Mouse (Mus musculus) ES-E14 (cell line): ENCODE measurements at regions not wholly inside any gene's neighbourhood (a gene's known extent, or its start where the extent isn't known, plus 50 kb on each side); places are given as distances from the start of the nearest gene placed in this dataset.

ENCODE experiments used
- DNase-seq: peaks from one replicate; pipeline ENCODE4 v3.0.0-alpha.2; 2013; ENCODE audit warnings: low read depth, low spot score
- H3K27ac ChIP-seq: 2 replicates; pipeline ENCODE4 v1.5.1; 2012; ENCODE audit warnings: low read depth, mild to moderate bottlenecking, low read length, moderate library complexity, mixed read lengths; ENCODE audit not compliant: poor library complexity, insufficient read depth, severe bottlenecking
- H3K36me3 ChIP-seq: 2 replicates; pipeline ENCODE4 v1.6.1; 2012; ENCODE audit warnings: mild to moderate bottlenecking, low read length, moderate library complexity, mixed read lengths; ENCODE audit not compliant: control insufficient read depth, poor library complexity, insufficient read depth, severe bottlenecking
- H3K4me1 ChIP-seq, 2 experiments: fragments of 150-350 bp in 1 of 2; sonication (generic) in 1 of 2; 2 replicates each; pipeline ENCODE4 v1.6.1; 2012; ENCODE audit warnings: low read length in 2 of 2, mild to moderate bottlenecking in 1 of 2, mixed read lengths in 1 of 2; ENCODE audit not compliant: control insufficient read depth in 2 of 2, insufficient read depth in 2 of 2, poor library complexity in 1 of 2
- H3K4me3 ChIP-seq, 2 experiments: fragments of 150-350 bp in 1 of 2; sonication (generic) in 1 of 2; 2 replicates each; pipeline ENCODE4 v1.5.1; 2012; ENCODE audit warnings: low read length in 2 of 2, low read depth in 1 of 2, mild to moderate bottlenecking in 1 of 2, mixed read lengths in 1 of 2; ENCODE audit not compliant: insufficient read depth in 1 of 2, poor library complexity in 1 of 2, severe bottlenecking in 1 of 2
- H3K9ac ChIP-seq: 2 replicates; pipeline ENCODE4 v1.6.1; 2012; ENCODE audit warnings: low read depth, mild to moderate bottlenecking, low read length, mixed read lengths; ENCODE audit not compliant: poor library complexity, insufficient read depth, severe bottlenecking
- H3K9me3 ChIP-seq: fragments of 150-350 bp; sonication (generic); 2 replicates; pipeline ENCODE4 v1.6.1; 2012; ENCODE audit warnings: low read depth, mild to moderate bottlenecking, low read length; ENCODE audit not compliant: control insufficient read depth, insufficient read depth
- CHD2 ChIP-seq: IDR thresholded peaks from 2 replicates; pipeline ENCODE4 v1.6.1; 2014; ENCODE audit warnings: mild to moderate bottlenecking, low read depth, low read length, inconsistent platforms
- HCFC1 ChIP-seq: IDR thresholded peaks from 2 replicates; pipeline ENCODE4 v1.6.1; 2012; ENCODE audit warnings: low read length, inconsistent platforms, borderline replicate concordance; ENCODE audit not compliant: insufficient read depth
- MAFK ChIP-seq: IDR thresholded peaks from 2 replicates; pipeline ENCODE4 v1.6.1; 2014; ENCODE audit warnings: mild to moderate bottlenecking, low read depth, low read length, inconsistent platforms; ENCODE audit not compliant: insufficient read depth
- ZC3H11A ChIP-seq: IDR thresholded peaks from 2 replicates; pipeline ENCODE4 v1.6.1; 2012; ENCODE audit warnings: low read depth, mild to moderate bottlenecking, inconsistent platforms, low read length, borderline replicate concordance
- ZNF384 ChIP-seq: IDR thresholded peaks from 2 replicates; pipeline ENCODE4 v1.6.1; 2012; ENCODE audit warnings: low read depth, low read length, inconsistent platforms
- in situ Hi-C, 2 experiments: fragments of 600-800 bp; cut with MboI; formaldehyde crosslinking; loops; one replicate each; pipeline ENCODE4 v1.15.1; 2025; ENCODE audit warnings: low sequenced_read_pairs in 2 of 2, inconsistent platforms in 1 of 2; ENCODE audit not compliant: unreplicated experiment in 2 of 2

DNA sequence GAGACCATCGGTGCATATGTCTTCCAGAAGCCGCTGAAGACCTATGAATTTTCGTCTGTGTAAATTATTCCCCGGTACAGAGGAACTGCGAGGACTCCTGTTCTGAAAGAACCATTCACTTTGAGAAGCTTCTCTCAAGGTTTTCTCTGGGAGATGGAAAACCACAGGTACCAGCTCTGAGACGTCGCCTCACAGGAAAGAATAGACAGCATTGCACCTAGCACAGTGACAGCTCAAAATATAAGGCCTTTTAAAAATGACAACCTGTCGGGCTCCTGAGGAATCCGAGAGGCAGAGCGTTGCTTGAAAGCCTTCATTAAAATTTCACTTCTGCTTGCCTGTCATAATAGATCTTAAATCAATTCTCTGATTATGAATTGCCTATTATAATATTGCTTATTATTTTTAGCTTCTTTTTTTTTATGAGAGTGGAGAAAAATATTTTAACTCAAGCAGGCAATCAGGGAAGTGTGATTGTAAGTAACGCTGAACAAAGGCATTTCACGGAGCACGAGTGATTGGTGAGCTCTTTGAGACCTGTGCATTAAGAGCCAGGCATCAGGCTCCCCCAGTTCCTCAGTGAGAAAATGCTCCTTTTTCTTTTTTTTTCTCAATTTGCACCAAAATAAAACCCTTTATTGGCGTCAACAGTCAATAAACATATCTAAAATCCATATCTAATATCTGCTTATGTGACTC, 191.8 kb downstream of the Atp23 start:
- Histone ChIP-seq H3K36me3 (no peaks in the 10 kb centered on the region), H3K4me1 (no peaks in the 10 kb centered on the region), H3K4me3 (no peak overlapping the region), H3K9me3 (no peaks in the 10 kb centered on the region), H3K9ac (no peak overlapping the region), H3K27ac (no peak overlapping the region)
- no peak for TF ChIP-seq CHD2
- TF ChIP-seq MAFK = no peak
- DNase-seq = no peak
- in situ Hi-C loops = no loop called here

DNA sequence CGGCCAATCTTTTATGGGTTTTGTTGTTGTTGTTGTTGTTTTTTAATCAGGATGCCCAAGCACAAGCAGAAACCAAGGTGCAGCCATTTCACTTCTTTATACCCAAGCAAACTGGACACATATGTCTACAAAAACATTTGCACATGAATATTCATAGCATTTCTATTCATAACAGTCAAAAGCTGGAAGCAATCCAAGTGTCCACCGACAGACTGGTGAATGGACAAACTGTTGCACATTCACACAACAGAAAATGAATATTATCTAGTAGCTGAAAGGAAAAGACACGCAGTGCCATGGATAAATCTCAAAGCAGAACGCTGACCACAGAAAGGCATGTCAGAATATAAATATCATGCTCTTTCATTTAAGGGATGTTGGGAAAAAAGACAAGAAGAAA, 192.4 kb downstream of the Atp23 start:
- Histone ChIP-seq H3K4me1 (no peaks in the 10 kb centered on the region), H3K9me3 (no peaks in the 10 kb centered on the region), H3K4me3 (no peak overlapping the region), H3K36me3 (no peaks in the 10 kb centered on the region), H3K9ac (no peak overlapping the region), H3K27ac (no peak overlapping the region)
- TF ChIP-seq ZC3H11A (no peak), ZNF384 (no peak), CHD2 (no peak), MAFK (no peak), HCFC1 (no peak)
- in situ Hi-C loops = no loop called here
- DNase-seq = no peak

DNA sequence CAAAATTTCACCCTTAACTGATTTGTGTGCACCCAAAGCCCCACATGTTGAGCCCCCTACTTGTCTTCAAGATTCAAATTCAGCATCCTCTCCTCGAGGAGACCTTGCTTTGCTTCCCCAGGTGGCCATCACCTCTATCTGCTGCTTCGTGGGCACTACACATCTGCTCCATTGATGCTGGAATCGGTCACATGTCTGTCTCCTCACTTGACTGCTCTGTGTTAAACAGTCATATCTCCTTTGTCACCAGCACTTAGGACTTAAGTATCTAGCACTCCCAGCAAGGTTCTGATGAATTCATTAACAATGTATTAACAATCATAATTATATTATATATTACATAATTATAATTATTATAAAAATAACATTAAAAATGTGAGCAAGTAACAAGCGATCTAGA, 192.9 kb downstream of the Atp23 start:
- Histone ChIP-seq H3K36me3 (no peaks in the 10 kb centered on the region), H3K27ac (no peak overlapping the region), H3K9ac (no peak overlapping the region), H3K4me3 (no peak overlapping the region), H3K9me3 (no peaks in the 10 kb centered on the region), H3K4me1 (no peaks in the 10 kb centered on the region)
- DNase-seq = no peak
- in situ Hi-C loops = no loop called here
- TF ChIP-seq ZC3H11A (no peak), MAFK (no peak), CHD2 (no peak)

DNA sequence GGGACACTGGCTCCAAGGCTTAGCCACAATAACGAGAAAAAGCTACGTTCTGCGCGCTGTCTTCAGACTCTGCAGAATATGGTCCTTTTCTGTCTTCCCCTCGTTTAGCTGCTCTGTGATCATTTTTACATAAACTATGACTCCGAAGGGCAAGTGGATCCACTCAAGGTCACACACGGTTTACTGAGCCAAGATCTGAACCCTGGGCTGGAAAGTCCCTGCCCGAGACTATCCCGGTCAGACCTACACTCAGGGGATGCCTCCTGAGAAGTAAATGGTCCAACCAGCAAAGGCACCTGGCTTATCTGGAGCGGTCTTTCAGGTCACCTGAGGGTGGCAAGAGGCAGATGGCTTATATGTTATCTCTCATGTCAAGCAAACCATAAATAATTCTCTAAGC, 204.1 kb downstream of the Atp23 start:
- Histone ChIP-seq H3K4me1 (no peaks in the 10 kb centered on the region), H3K9ac (no peak overlapping the region), H3K27ac (no peak overlapping the region), H3K36me3 (no peaks in the 10 kb centered on the region), H3K9me3 (no peaks in the 10 kb centered on the region), H3K4me3 (no peak overlapping the region)
- TF ChIP-seq MAFK = no peak
- no peak for TF ChIP-seq CHD2
- TF ChIP-seq HCFC1 = no peak
- TF ChIP-seq ZNF384 = no peak
- TF ChIP-seq ZC3H11A = no peak
- no peak for DNase-seq
- in situ Hi-C loops = no loop called here

DNA sequence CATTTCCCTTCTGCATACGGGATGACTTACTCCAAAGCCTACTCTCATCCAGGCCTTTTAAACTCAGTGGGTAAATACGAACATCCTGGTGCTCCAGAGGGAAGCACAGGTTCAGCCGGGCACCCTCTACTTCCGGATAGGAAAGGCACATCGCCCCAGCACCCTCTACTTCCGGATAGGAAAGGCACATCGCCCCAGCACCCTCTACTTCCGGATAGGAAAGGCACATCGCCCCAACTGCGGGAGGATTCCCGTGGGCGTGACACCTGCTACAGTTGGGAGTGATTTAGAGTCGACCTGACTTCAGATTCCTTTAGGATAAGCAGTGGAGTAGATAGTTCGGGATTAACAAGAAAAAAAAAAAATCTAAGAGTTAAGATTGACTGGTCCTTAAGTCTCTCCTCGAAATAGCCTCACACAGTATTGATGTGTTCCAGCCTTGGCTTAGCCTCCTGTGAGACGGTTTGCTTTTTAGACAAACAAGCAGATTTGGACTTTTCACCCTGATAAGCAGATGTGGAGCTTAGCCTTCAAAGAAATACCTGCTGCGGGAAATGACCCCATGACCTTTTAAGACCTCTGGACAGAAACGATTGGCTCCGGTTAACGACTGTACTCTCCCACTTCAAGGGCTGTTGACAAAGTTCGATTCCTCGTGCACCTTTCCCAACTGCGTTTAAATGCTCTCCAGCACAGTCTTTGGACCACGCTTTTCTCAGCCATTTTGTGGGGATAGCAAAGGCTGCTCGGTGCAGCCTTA, 210.1 kb downstream of the Atp23 start:
- no peak overlapping the region for H3K9ac ChIP-seq
- H3K9me3 ChIP-seq = no peaks in the 10 kb centered on the region
- DNase-seq = peak; percentile 13
- no peaks in the 10 kb centered on the region for H3K36me3 ChIP-seq
- no peaks in the 10 kb centered on the region for H3K4me1 ChIP-seq
- no peak overlapping the region for H3K4me3 ChIP-seq
- no peak overlapping the region for H3K27ac ChIP-seq
- TF ChIP-seq ZNF384 (no peak), CHD2 (no peak), ZC3H11A (no peak), HCFC1 (no peak), MAFK (no peak)
- in situ Hi-C loops = no loop called here
